Mouse (Mus musculus): ENCODE results near the gene Ppp1r12b. TPM values are rescaled to one million over a fixed set of nuclear protein-coding genes. Genes with fewer than 3 reads are reported as not detected.

The Ppp1r12b gene
- polyA plus RNA-seq, 1 experiment, result 6.1 TPM

DNA sequence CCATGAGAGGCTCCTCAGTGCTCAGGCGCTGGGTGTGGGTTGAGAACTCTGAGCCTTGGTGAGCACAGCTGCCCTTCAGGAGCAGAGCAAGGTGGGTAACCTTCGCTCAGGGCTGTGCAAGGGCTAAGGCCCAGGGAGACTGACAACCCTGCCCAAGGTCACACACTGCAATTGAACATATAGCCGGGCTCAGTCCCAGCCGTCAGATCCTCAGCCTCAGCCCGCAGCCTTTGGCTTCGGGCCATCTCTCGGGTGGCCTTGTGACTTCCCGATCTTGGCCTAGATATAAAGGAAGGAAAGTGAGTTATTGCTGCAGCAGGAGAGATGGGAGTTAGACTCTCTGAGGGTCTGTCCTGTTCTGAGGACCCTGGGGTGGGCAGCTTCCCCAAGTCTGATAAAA, 228.5 kb downstream of the Ppp1r12b start:
- Histone ChIP-seq H3K4me3 (ENCODE audit: extremely low read depth, insufficient read depth, insufficient read length) (no peak overlapping the region), H3K27ac (ENCODE audit: insufficient read depth, low read length) (no peak overlapping the region), H3K27me3 (ENCODE audit: control insufficient read depth, insufficient read depth, low read length) (no peaks in the 10 kb centered on the region), H3K36me3 (ENCODE audit: control insufficient read depth, insufficient read depth, low read length) (no peaks in the 10 kb centered on the region), H3K4me1 (ENCODE audit: control insufficient read depth, insufficient read depth, insufficient read length) (no peaks in the 10 kb centered on the region)
- 43% methylated on average over 8 of the region's 8 CpGs for WGBS
- TF ChIP-seq CTCF (IDR thresholded peaks at IDR 0.05; ENCODE audit: extremely low read depth, insufficient read depth, insufficient read length, insufficient replicate concordance), result no peak
- no peak for TF ChIP-seq POLR2A (IDR thresholded peaks at IDR 0.05; ENCODE audit: low read depth, low read length)
- DNase-seq (ENCODE audit: low read depth in 1 of 2, low spot score in 2 of 2), result no peak

DNA sequence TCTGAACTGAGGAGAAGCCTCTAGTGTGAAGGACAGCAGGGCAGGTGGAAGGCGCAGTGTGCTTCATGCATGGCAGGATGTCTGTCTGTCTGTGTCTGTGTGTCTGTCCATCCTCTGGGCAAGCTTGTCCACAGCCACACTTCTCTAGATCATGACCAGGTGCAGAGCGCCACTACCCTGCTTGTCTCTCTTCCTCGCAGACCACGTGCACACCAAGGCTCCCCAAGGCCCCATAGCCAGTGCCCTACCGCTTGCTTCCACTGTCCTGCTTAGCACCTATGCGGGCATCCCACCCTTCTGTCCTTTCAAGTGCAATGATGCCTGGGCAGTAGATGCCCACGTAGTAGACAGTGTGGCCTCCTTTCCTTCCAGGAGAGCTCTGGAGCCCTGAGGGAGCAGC, 229.3 kb downstream of the Ppp1r12b start:
- Histone ChIP-seq H3K4me1 (ENCODE audit: control insufficient read depth, insufficient read depth, insufficient read length) (no peaks in the 10 kb centered on the region), H3K36me3 (ENCODE audit: control insufficient read depth, insufficient read depth, low read length) (no peaks in the 10 kb centered on the region), H3K27ac (ENCODE audit: insufficient read depth, low read length) (no peak overlapping the region), H3K27me3 (ENCODE audit: control insufficient read depth, insufficient read depth, low read length) (no peaks in the 10 kb centered on the region), H3K4me3 (ENCODE audit: extremely low read depth, insufficient read depth, insufficient read length) (no peak overlapping the region)
- TF ChIP-seq CTCF (IDR thresholded peaks at IDR 0.05; ENCODE audit: extremely low read depth, insufficient read depth, insufficient read length, insufficient replicate concordance) (no peak), POLR2A (IDR thresholded peaks at IDR 0.05; ENCODE audit: low read depth, low read length) (no peak)
- no peak for DNase-seq (ENCODE audit: low read depth in 1 of 2, low spot score in 2 of 2)
- 94% methylated on average over 7 of the region's 7 CpGs for WGBS

DNA sequence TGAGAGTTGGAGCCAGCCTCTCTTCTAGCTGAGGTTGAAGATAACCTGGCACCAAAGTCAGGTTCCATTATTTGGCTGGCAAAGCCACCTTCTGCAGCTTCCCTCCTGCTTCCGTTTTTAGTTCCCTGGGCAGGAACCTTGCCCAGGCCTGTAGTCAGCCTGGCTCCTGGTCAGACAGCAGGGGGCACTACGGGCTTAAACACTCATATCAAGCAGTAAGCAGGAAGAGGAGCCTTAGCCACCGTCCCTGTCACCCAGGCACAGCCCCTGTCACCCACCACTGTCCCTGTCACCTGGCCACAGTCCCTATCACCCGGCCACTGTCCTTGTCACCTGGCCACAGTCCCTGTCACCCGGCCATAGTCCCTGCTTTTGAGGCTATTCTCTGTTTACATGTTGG, 230.5 kb downstream of the Ppp1r12b start:
- Histone ChIP-seq H3K4me3 (ENCODE audit: extremely low read depth, insufficient read depth, insufficient read length) (no peak overlapping the region), H3K4me1 (ENCODE audit: control insufficient read depth, insufficient read depth, insufficient read length) (no peaks in the 10 kb centered on the region), H3K27ac (ENCODE audit: insufficient read depth, low read length) (no peak overlapping the region), H3K36me3 (ENCODE audit: control insufficient read depth, insufficient read depth, low read length) (no peaks in the 10 kb centered on the region), H3K27me3 (ENCODE audit: control insufficient read depth, insufficient read depth, low read length) (no peaks in the 10 kb centered on the region)
- WGBS, result 30% methylated on average over 5 of the region's 5 CpGs
- TF ChIP-seq POLR2A (IDR thresholded peaks at IDR 0.05; ENCODE audit: low read depth, low read length), result no peak
- TF ChIP-seq CTCF (IDR thresholded peaks at IDR 0.05; ENCODE audit: extremely low read depth, insufficient read depth, insufficient read length, insufficient replicate concordance), result no peak; the same call in 1 of the 2 replicates
- peak in 1 of 2 experiments; percentile 34 for DNase-seq (ENCODE audit: low read depth in 1 of 2, low spot score in 2 of 2)

DNA sequence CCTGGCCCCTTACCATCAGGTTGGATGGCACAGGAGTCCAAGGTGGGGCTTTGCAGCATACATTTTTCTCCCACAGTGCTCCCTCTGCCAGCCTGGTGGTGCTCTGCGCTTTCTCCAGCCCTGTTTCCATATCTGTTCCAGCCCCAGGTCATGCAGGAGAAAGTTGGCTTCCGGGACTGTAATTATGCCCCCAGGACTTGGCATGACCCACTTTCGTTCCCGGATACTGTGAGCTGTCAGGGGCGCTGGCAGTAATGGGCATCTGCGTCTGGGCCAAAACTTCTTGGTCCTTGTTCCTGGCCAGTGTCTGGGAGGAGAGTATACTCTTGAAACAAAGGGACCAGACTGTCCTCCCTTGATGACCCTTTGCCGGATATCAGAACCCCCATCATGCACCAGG, 232.9 kb downstream of the Ppp1r12b start:
- DNase-seq (ENCODE audit: low read depth in 1 of 2, low spot score in 2 of 2), result no peak
- Histone ChIP-seq H3K27me3 (ENCODE audit: control insufficient read depth, insufficient read depth, low read length) (no peaks in the 10 kb centered on the region), H3K4me3 (ENCODE audit: extremely low read depth, insufficient read depth, insufficient read length) (no peak overlapping the region), H3K36me3 (ENCODE audit: control insufficient read depth, insufficient read depth, low read length) (no peaks in the 10 kb centered on the region), H3K4me1 (ENCODE audit: control insufficient read depth, insufficient read depth, insufficient read length) (0 out of 2 replicates have a peak, but pooled peaks cover 3% of the 10 kb centered on the region), H3K27ac (ENCODE audit: insufficient read depth, low read length) (no peak overlapping the region)
- 93% methylated on average over 7 of the region's 7 CpGs for WGBS
- TF ChIP-seq CTCF (IDR thresholded peaks at IDR 0.05; ENCODE audit: extremely low read depth, insufficient read depth, insufficient read length, insufficient replicate concordance) (no peak), POLR2A (IDR thresholded peaks at IDR 0.05; ENCODE audit: low read depth, low read length) (no peak)

DNA sequence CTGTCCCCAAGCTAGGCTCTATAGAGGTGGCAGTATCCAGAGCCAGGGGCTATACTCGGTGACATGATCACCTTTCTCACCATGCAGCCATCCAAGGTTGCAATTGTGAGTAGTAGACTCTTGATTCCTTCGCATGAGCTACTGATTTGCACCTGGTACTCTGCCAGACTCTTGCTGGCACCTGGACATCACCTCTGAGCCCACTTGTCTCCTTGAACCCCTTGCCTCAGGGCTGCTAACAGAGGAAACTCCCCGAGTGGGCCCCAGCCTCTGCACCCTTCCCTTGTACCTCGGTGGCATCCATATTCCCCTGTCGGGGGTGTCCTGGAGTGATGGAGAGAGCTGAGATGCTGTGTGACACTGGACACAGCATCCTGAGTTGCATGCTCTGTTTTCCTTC, 234.3 kb downstream of the Ppp1r12b start:
- TF ChIP-seq POLR2A (IDR thresholded peaks at IDR 0.05; ENCODE audit: low read depth, low read length) (no peak), CTCF (IDR thresholded peaks at IDR 0.05; ENCODE audit: extremely low read depth, insufficient read depth, insufficient read length, insufficient replicate concordance) (no peak)
- H3K4me3 ChIP-seq (ENCODE audit: extremely low read depth, insufficient read depth, insufficient read length), result no peak overlapping the region
- no peak for DNase-seq (ENCODE audit: low read depth in 1 of 2, low spot score in 2 of 2)
- 82% methylated on average over 5 of the region's 5 CpGs for WGBS
- H3K27ac ChIP-seq (ENCODE audit: insufficient read depth, low read length), result no peak overlapping the region
- H3K27me3 ChIP-seq (ENCODE audit: control insufficient read depth, insufficient read depth, low read length), result no peaks in the 10 kb centered on the region
- H3K36me3 ChIP-seq (ENCODE audit: control insufficient read depth, insufficient read depth, low read length), result no peaks in the 10 kb centered on the region
- 0 out of 2 replicates have a peak, but pooled peaks cover 3% of the 10 kb centered on the region for H3K4me1 ChIP-seq (ENCODE audit: control insufficient read depth, insufficient read depth, insufficient read length)

DNA sequence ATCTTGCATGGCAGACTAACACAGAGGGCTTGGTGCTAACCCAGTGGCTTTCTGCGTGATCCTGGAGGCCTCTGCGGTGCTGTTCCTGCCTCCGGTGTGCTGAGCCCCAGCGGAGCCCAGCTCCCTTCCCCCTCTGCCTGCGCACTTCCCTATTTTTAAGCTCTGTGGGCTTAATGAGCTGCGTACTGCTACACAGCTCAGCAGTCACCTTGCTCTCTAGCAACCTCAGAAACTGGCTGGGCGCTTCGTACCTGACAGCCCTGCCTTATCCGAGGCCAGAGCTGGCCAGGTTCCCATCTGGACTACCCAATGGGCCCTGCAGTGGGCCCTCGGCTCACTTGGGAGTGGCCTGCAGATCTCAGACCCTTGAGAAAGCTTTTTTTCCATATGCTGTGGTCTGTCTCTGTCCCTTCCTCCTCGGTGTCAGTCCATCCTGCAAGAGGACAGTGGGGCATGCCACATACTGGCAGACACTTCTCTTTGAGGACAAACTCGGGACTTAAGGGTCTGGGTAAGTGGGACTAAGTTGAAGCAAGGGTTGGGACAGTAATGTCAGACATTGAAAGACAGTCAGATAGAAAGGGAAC, 235.9 kb downstream of the Ppp1r12b start:
- H3K27ac ChIP-seq (ENCODE audit: insufficient read depth, low read length), result no peak overlapping the region
- 0 out of 2 replicates have a peak, but pooled peaks cover 3% of the 10 kb centered on the region for H3K4me1 ChIP-seq (ENCODE audit: control insufficient read depth, insufficient read depth, insufficient read length)
- TF ChIP-seq POLR2A (IDR thresholded peaks at IDR 0.05; ENCODE audit: low read depth, low read length) (no peak), CTCF (IDR thresholded peaks at IDR 0.05; ENCODE audit: extremely low read depth, insufficient read depth, insufficient read length, insufficient replicate concordance) (no peak)
- 12% methylated on average over 12 of the region's 12 CpGs for WGBS
- no peaks in the 10 kb centered on the region for H3K27me3 ChIP-seq (ENCODE audit: control insufficient read depth, insufficient read depth, low read length)
- DNase-seq (ENCODE audit: low read depth in 1 of 2, low spot score in 2 of 2), result peak; percentile 12 to 33
- H3K36me3 ChIP-seq (ENCODE audit: control insufficient read depth, insufficient read depth, low read length), result no peaks in the 10 kb centered on the region
- no peak overlapping the region for H3K4me3 ChIP-seq (ENCODE audit: extremely low read depth, insufficient read depth, insufficient read length)

DNA sequence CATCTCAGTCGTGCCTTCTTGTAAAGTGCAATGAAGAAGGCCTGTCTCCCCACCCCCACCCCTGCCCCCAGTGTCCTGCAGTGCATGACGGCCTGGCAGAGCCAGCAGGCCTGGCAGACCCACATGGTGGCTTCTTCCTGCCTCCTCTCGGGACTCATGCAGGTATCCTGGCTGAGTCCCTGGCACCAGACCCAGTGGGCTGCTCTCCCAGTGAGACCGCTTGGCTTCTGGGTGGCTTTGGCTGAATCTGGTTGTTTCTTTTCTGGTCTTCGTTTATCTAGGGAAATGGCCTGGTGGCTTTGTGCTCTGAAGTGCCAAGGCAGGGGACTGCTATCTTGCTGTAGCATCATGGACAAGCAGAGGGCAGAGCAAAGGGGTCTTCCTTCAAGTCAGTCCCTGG, 240.7 kb downstream of the Ppp1r12b start:
- Histone ChIP-seq H3K4me3 (ENCODE audit: extremely low read depth, insufficient read depth, insufficient read length) (no peak overlapping the region), H3K27me3 (ENCODE audit: control insufficient read depth, insufficient read depth, low read length) (no peaks in the 10 kb centered on the region), H3K27ac (ENCODE audit: insufficient read depth, low read length) (no peak overlapping the region), H3K36me3 (ENCODE audit: control insufficient read depth, insufficient read depth, low read length) (no peaks in the 10 kb centered on the region), H3K4me1 (ENCODE audit: control insufficient read depth, insufficient read depth, insufficient read length) (0 out of 2 replicates have a peak, but pooled peaks cover 3% of the 10 kb centered on the region)
- no peak for TF ChIP-seq POLR2A (IDR thresholded peaks at IDR 0.05; ENCODE audit: low read depth, low read length)
- DNase-seq (ENCODE audit: low read depth in 1 of 2, low spot score in 2 of 2), result no peak
- 88% methylated on average over 5 of the region's 5 CpGs for WGBS

Measured in spleen, adult 2 months (tissue).